Mouse (Mus musculus) intestine, embryonic 14.5 days (tissue): Measurements from ENCODE around the gene Npl. TPM values are rescaled to one million over a fixed set of nuclear protein-coding genes. Genes with fewer than 3 reads are reported as not detected.

Experiments used
- ATAC-seq: fragments of 200-750 bp; cut with Nextera tagmentation; replicated peaks from 2 replicates; pipeline ENCODE4 v1.8.0; 2017; ENCODE audit warnings: low read depth, moderate number of reproducible peaks, moderate TSS enrichment, moderate library complexity; ENCODE audit not compliant: low FRiP score, low TSS enrichment
- DNase-seq: peaks from one replicate; pipeline ENCODE4 v3.0.0-alpha.2; 2018; ENCODE audit warnings: low spot score
- H3K27ac ChIP-seq: fragments of 300-500 bp; sonication (generic); 2 replicates; pipeline ENCODE4 v1.5.1; 2014; ENCODE audit warnings: low read depth, mild to moderate bottlenecking, control low read depth
- H3K27me3 ChIP-seq: fragments of 300-500 bp; sonication (generic); replicated peaks from 2 replicates; pipeline ENCODE4 v1.6.1; 2014; ENCODE audit warnings: low read length, control low read depth; ENCODE audit not compliant: control insufficient read depth, insufficient read depth
- H3K36me3 ChIP-seq: fragments of 300-500 bp; sonication (generic); 2 replicates; pipeline ENCODE4 v1.6.1; 2014; ENCODE audit warnings: low read length, control low read depth; ENCODE audit not compliant: control insufficient read depth, insufficient read depth
- H3K4me1 ChIP-seq: fragments of 300-500 bp; sonication (generic); replicated peaks from 2 replicates; pipeline ENCODE4 v1.6.1; 2014; ENCODE audit warnings: low read length, control low read depth, mixed read lengths; ENCODE audit not compliant: control insufficient read depth, insufficient read depth
- H3K4me2 ChIP-seq: fragments of 300-500 bp; sonication (generic); 2 replicates; pipeline ENCODE4 v1.6.1; 2014; ENCODE audit warnings: low read length
- H3K4me3 ChIP-seq: fragments of 300-500 bp; sonication (generic); 2 replicates; pipeline ENCODE4 v1.5.1; 2014; ENCODE audit warnings: low read depth, low read length, control low read depth, mixed read lengths
- H3K9ac ChIP-seq: fragments of 300-500 bp; sonication (generic); 2 replicates; pipeline ENCODE4 v1.6.1; 2014; ENCODE audit warnings: mild to moderate bottlenecking, low read length
- H3K9me3 ChIP-seq: fragments of 300-500 bp; sonication (generic); 2 replicates; pipeline ENCODE4 v1.6.1; 2016; ENCODE audit warnings: low read length, control low read depth; ENCODE audit not compliant: control insufficient read depth
- whole genome bisulfite sequencing: fragments of 180-500 bp; shearing (Covaris S2); extraction: QIAGEN DNeasy Blood & Tissue Kit; methylation state at CpG from one replicate; pipeline ENCODE4 v1.1.7; 2014; 5-methylcytosine and 5-hydroxymethylcytosine counted together
- polyA plus RNA-seq: library from polyadenylated mRNA; unstranded; fragments of >200 nt; fragmentation: Nextera tagmentation; extraction: Ambion mirVana; gene quantifications from 2 replicates; pipeline ENCODE4 v1.2.1, GENCODE M21; 2014

Gene Npl
- polyA plus RNA-seq, 1 experiment from 2014 or later, result 9.0 TPM

DNA sequence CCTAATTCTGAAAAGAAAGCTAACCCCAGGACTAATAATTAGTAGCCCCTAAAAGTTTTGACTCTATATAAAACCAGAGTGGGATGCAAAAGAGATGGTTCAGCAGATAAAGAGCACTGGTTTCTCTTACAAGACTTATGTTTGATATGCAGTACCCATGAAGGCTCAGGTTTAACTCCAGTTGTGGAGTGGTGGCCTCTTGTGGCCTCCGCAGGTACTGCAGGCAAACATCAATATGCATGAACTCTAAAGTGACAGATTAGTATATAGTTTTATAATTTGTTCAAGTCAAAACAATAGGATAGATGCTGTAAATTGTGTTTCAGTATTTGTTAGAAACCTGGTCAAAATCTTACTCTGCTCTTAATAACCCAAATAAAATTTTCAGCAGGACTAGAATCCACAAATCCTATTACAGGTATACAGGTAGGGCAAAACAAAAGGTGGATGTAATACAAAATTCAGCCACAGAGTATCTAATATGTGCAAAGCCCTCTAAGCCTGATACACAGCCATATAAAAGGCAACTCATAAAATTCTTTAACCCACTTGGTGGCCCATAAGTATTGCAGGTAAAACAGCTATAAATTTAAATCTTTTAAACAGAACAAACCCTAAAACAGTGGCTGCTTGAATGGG, 69.3 kb downstream of the Npl start:
- Histone ChIP-seq H3K36me3 (peaks cover 78% of the 10 kb centered on the region), H3K9ac (no peak overlapping the region), H3K27me3 (no peaks in the 10 kb centered on the region), H3K4me3 (no peak overlapping the region), H3K9me3 (no peaks in the 10 kb centered on the region), H3K27ac (no peak overlapping the region), H3K4me2 (no peak overlapping the region), H3K4me1 (peaks cover 15% of the 10 kb centered on the region)
- 48% methylated on average over 1 of the region's 1 CpGs for WGBS
- ATAC-seq, result no peak
- peak; percentile 87 for DNase-seq

DNA sequence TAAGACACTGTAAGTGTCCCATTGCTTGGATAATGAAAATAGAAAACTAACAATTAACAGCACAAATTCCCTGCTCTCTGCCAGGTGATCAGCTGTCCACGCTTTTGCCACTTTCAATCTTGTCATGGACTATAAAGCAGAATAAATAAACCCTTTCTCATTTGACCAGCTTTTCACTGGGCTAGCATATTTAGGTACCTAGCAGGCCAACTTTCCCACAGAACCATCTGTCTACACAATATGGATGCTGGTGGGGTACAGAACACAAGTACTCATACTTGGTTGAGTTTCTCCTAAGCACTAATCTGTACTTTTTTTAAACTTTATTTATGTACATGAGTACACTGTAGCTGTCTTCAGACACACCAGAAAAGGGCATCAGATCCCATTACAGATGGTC, 70.5 kb downstream of the Npl start:
- no peaks in the 10 kb centered on the region for H3K9me3 ChIP-seq

GRCm38 (mm10) chr1:153461796-153462195, 88.0 kb downstream of the Npl start:
- H3K4me1 ChIP-seq, result no peaks in the 10 kb centered on the region
- peaks cover 100% of the 10 kb centered on the region for H3K36me3 ChIP-seq
- H3K4me3 ChIP-seq, result no peak overlapping the region
- no peak overlapping the region for H3K9ac ChIP-seq
- ATAC-seq (no peak), DNase-seq (peak; percentile 32)
- no peak overlapping the region for H3K4me2 ChIP-seq
- WGBS, result 84% methylated on average over 1 of the region's 1 CpGs
- no peak overlapping the region for H3K27ac ChIP-seq
- no peaks in the 10 kb centered on the region for H3K9me3 ChIP-seq
- H3K27me3 ChIP-seq, result no peaks in the 10 kb centered on the region

More for the DNA sequence above, 70.5 kb downstream of the Npl start:
- DNase-seq, result no peak
- 97% methylated on average over 1 of the region's 1 CpGs for WGBS
- no peak overlapping the region for H3K27ac ChIP-seq
- H3K4me2 ChIP-seq, result no peak overlapping the region
- H3K4me3 ChIP-seq, result no peak overlapping the region
- H3K27me3 ChIP-seq, result no peaks in the 10 kb centered on the region
- ATAC-seq, result no peak
- H3K36me3 ChIP-seq, result peaks cover 90% of the 10 kb centered on the region
- no peak overlapping the region for H3K9ac ChIP-seq
- H3K4me1 ChIP-seq, result 0 out of 2 replicates have a peak, but pooled peaks cover 4% of the 10 kb centered on the region

- H3K36me3 ChIP-seq, result peaks cover 70% of the 10 kb centered on the region
- no peaks in the 10 kb centered on the region for H3K4me1 ChIP-seq
- ATAC-seq (no peak), DNase-seq (peak; percentile 46)
- H3K9me3 ChIP-seq, result no peaks in the 10 kb centered on the region
- no peaks in the 10 kb centered on the region for H3K27me3 ChIP-seq
- H3K27ac ChIP-seq, result no peak overlapping the region
- no peak overlapping the region for H3K4me3 ChIP-seq
- no peak overlapping the region for H3K4me2 ChIP-seq
- no peak overlapping the region for H3K9ac ChIP-seq
- 86% methylated on average over 5 of the region's 5 CpGs for WGBS
These were observed 93.7 kb downstream of the Npl start for GRCm38 (mm10) chr1:153456137-153456536.

DNA sequence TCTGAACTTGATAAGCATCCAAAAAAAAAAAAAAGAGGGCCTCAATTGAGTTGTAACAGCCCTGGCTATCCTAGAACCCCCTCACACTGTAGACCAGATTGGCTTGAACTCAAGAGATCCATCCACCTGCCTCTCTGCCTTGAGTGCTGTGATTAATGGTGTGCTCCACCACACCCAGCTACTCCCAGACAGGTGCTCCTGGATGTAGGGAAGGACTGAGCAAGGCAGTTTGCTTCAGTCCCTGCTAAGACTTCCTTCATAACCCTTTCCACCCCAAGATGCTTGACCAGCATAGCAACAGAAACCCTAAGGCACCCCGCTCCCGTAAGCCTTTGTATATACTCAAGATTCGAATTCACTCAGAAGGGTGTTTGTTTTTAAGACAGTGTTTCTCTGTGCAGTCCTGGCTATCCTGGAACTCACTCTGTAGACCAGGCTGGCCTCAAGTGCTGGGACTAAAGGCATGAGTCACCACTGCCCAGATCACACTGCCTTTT, 96.7 kb downstream of the Npl start:
- no peak overlapping the region for H3K4me2 ChIP-seq
- H3K4me1 ChIP-seq, result no peaks in the 10 kb centered on the region
- peaks cover 41% of the 10 kb centered on the region for H3K36me3 ChIP-seq
- no peak overlapping the region for H3K9ac ChIP-seq
- no peaks in the 10 kb centered on the region for H3K27me3 ChIP-seq
- H3K27ac ChIP-seq, result no peak overlapping the region
- H3K9me3 ChIP-seq, result no peaks in the 10 kb centered on the region
- peak; percentile 16; the same call in 1 of the 2 replicates for ATAC-seq
- 87% methylated on average over 3 of the region's 3 CpGs for WGBS
- DNase-seq, result peak; percentile 51
- no peak overlapping the region for H3K4me3 ChIP-seq

Other genes with a start within 250 kb of the Npl start
- 104 and 112 TPM in 2 replicates for gene Lamc1, start 217.3 kb downstream of the Npl start, polyA plus RNA-seq
- 0.27 and 0.37 TPM in 2 replicates for gene Shcbp1l, start 124.9 kb downstream of the Npl start, polyA plus RNA-seq
- 25.5 and 25.8 TPM in 2 replicates for gene Dhx9, start 62.4 kb downstream of the Npl start, polyA plus RNA-seq
- gene Rgs8, start 103.0 kb upstream of the Npl start, polyA plus RNA-seq, result 0.04 and 0.46 TPM in 2 replicates
- 2.4 and 2.7 TPM in 2 replicates for gene Rgs16, start 190.3 kb upstream of the Npl start, polyA plus RNA-seq
- gene Rnasel, start 199.4 kb upstream of the Npl start, polyA plus RNA-seq, result 15.8 and 18.7 TPM in 2 replicates